Mouse (Mus musculus) heart, embryonic 16.5 days (tissue): ENCODE measurements around the gene Clec2e. TPM values are rescaled to one million over a fixed set of nuclear protein-coding genes. Genes with fewer than 3 reads are reported as not detected.

Source experiments
- ATAC-seq: fragments of 200-750 bp; cut with Nextera tagmentation; replicated peaks from 2 replicates; pipeline ENCODE4 v1.8.0; 2017; ENCODE audit warnings: moderate number of reproducible peaks; ENCODE audit not compliant: insufficient read depth, low FRiP score; ENCODE audit errors: extremely low read depth
- H3K27ac ChIP-seq: fragments of 300-500 bp; sonication (generic); 2 replicates; pipeline ENCODE4 v1.5.1; 2014; ENCODE audit warnings: mild to moderate bottlenecking, low read length, control low read depth, moderate library complexity
- H3K27me3 ChIP-seq: fragments of 300-500 bp; sonication (generic); 2 replicates; pipeline ENCODE4 v1.6.1; 2014; ENCODE audit warnings: low read length, mixed read lengths; ENCODE audit not compliant: control insufficient read depth, insufficient read depth
- H3K36me3 ChIP-seq: fragments of 300-500 bp; sonication (generic); 2 replicates; pipeline ENCODE4 v1.6.1; 2014; ENCODE audit not compliant: control insufficient read depth, insufficient read depth
- H3K4me1 ChIP-seq: fragments of 300-500 bp; sonication (generic); 2 replicates; pipeline ENCODE4 v1.6.1; 2014; ENCODE audit warnings: low read length, mixed read lengths; ENCODE audit not compliant: control insufficient read depth, insufficient read depth
- H3K4me2 ChIP-seq: fragments of 300-500 bp; sonication (generic); 2 replicates; pipeline ENCODE4 v1.6.1; 2014; ENCODE audit warnings: low read depth, mild to moderate bottlenecking, control low read depth, low read length
- H3K4me3 ChIP-seq: fragments of 300-500 bp; sonication (generic); 2 replicates; pipeline ENCODE4 v1.5.1; 2014; ENCODE audit warnings: mild to moderate bottlenecking, control low read depth, low read length
- H3K9ac ChIP-seq: fragments of 300-500 bp; sonication (generic); 2 replicates; pipeline ENCODE4 v1.6.1; 2014; ENCODE audit warnings: low read length, control low read depth
- H3K9me3 ChIP-seq: fragments of 300-500 bp; sonication (generic); replicated peaks from 2 replicates; pipeline ENCODE4 v1.6.1; 2016; ENCODE audit warnings: low read length; ENCODE audit not compliant: control insufficient read depth
- WGBS: fragments of 180-500 bp; shearing (Covaris S2); extraction: QIAGEN DNeasy Blood & Tissue Kit; methylation state at CpG from one replicate; pipeline ENCODE4 v1.1.7; 2014; 5-methylcytosine and 5-hydroxymethylcytosine counted together
- polyA plus RNA-seq: library from polyadenylated mRNA; unstranded; fragments of >200 nt; fragmentation: Nextera tagmentation; extraction: Ambion mirVana; gene quantifications from 2 replicates; pipeline ENCODE4 v1.2.1, GENCODE M21; 2015

Clec2e gene
- polyA plus RNA-seq, 1 experiment from 2014 or later: 0.24 TPM

GRCm38 (mm10) chr6:129085098-129085497, 15.6 kb downstream of the Clec2e start:
- Histone ChIP-seq H3K9ac (no peak overlapping the region), H3K4me1 (no peaks in the 10 kb centered on the region), H3K4me2 (no peak overlapping the region), H3K36me3 (no peaks in the 10 kb centered on the region), H3K4me3 (no peak overlapping the region), H3K9me3 (no peaks in the 10 kb centered on the region; the same call in 1 of the 2 replicates), H3K27ac (no peak overlapping the region), H3K27me3 (no peaks in the 10 kb centered on the region)
- ATAC-seq: no peak
- WGBS: 87% methylated on average over 6 of the region's 6 CpGs

DNA sequence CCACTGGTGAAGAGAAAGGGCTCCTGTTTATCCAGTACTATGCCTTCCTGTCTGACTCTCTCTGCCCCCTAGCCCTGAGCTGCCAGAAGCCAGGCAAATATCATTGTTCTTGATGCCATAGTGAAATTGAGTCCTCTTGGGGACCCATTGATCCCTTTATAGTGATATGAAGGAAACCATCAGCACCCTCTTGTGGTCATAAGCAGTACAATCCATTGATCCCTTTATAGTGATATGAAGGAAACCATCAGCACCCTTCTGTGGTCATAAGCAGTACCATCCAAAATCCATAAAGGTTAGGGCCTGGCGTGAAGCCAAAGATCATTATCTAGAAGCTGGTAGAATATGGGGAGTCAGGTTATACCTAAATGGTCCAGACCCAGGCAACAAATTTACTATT, 33.7 kb downstream of the Clec2e start:
- Histone ChIP-seq H3K9ac (no peak overlapping the region), H3K9me3 (0 out of 2 replicates have a peak, but pooled peaks cover 2% of the 10 kb centered on the region), H3K36me3 (no peaks in the 10 kb centered on the region), H3K4me1 (no peaks in the 10 kb centered on the region), H3K27me3 (no peaks in the 10 kb centered on the region), H3K4me2 (no peak overlapping the region), H3K4me3 (no peak overlapping the region), H3K27ac (no peak overlapping the region)
- 44% methylated on average over 1 of the region's 1 CpGs for WGBS
- 0 out of 2 replicates have a peak, but pooled peaks have one; percentile 23 for ATAC-seq

DNA sequence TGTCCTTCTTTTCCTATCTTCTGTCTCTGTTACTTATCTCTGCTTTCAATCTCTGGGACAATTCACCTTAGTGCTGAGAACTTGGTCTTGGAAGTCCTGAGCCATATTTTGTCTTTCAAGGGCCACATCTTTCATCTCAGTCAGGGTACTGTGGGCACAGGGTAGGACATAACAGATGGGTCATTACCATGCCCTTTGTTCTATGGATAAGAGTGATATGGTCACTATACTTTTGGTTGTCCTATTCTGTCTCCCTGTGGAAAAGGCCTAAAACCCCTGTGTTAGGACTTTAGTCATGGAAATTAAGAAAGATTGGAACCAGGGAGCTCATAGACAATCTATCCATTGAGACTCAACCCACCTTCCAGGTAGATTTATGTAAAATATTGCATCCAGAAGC, 34.2 kb downstream of the Clec2e start:
- Histone ChIP-seq H3K36me3 (no peaks in the 10 kb centered on the region), H3K9me3 (0 out of 2 replicates have a peak, but pooled peaks cover 2% of the 10 kb centered on the region), H3K4me2 (no peak overlapping the region), H3K27ac (no peak overlapping the region), H3K27me3 (no peaks in the 10 kb centered on the region), H3K9ac (no peak overlapping the region), H3K4me3 (no peak overlapping the region), H3K4me1 (no peaks in the 10 kb centered on the region)
- no peak for ATAC-seq

GRCm38 (mm10) chr6:129065857-129066256, 34.9 kb downstream of the Clec2e start:
- WGBS: 85% methylated on average over 3 of the region's 3 CpGs
- H3K4me2 ChIP-seq: no peak overlapping the region
- no peak for ATAC-seq
- no peak overlapping the region for H3K4me3 ChIP-seq
- H3K27me3 ChIP-seq: no peaks in the 10 kb centered on the region
- H3K4me1 ChIP-seq: no peaks in the 10 kb centered on the region
- H3K9me3 ChIP-seq: no peaks in the 10 kb centered on the region
- H3K27ac ChIP-seq: no peak overlapping the region
- no peak overlapping the region for H3K9ac ChIP-seq
- H3K36me3 ChIP-seq: no peaks in the 10 kb centered on the region

DNA sequence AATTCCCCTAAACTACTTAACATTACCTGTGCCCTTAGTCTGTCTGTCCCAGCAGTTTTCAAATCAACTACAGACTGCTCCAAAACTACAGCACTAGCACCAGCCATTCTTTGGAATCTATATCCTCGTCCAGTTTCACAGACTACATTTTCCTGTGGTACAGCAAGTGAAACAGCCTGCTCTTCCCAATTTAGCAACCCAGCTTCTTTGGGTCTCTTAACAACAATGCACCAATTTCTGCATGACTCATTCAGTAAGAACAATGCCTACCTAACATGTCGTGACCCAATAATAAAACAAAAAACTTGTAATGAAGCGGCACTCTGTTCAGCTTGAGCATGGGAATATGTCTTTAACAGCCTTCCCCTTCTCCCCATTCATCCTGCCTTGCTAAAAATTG, 35.3 kb downstream of the Clec2e start:
- ATAC-seq: no peak
- no peak overlapping the region for H3K9ac ChIP-seq
- no peak overlapping the region for H3K27ac ChIP-seq
- H3K4me2 ChIP-seq: no peak overlapping the region
- no peaks in the 10 kb centered on the region for H3K27me3 ChIP-seq
- no peak overlapping the region for H3K4me3 ChIP-seq
- 60% methylated on average over 3 of the region's 3 CpGs for WGBS
- H3K9me3 ChIP-seq: no peaks in the 10 kb centered on the region
- no peaks in the 10 kb centered on the region for H3K4me1 ChIP-seq
- no peaks in the 10 kb centered on the region for H3K36me3 ChIP-seq

DNA sequence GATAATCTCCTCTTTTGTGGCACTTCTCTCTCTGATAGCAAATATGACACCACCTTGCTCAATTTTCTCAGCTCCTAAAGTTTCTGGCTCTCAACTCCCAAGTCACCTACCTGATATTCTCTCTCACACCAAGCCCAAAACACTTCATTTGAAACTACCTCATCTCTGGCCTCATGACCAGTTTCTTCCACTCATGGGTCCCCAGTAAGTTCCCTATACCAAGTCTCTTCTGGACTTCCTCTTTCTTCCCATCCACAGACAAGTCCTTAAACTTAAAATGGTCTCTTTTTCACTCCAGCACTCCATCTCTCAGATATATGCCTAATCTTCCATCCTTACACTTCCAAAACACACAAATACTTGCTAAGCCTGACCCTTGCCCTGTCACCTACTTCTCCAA, 42.7 kb downstream of the Clec2e start:
- Histone ChIP-seq H3K27me3 (no peaks in the 10 kb centered on the region), H3K36me3 (no peaks in the 10 kb centered on the region), H3K4me3 (no peak overlapping the region), H3K27ac (no peak overlapping the region), H3K4me1 (no peaks in the 10 kb centered on the region), H3K9me3 (no peaks in the 10 kb centered on the region), H3K9ac (no peak overlapping the region), H3K4me2 (no peak overlapping the region)
- ATAC-seq: no peak

DNA sequence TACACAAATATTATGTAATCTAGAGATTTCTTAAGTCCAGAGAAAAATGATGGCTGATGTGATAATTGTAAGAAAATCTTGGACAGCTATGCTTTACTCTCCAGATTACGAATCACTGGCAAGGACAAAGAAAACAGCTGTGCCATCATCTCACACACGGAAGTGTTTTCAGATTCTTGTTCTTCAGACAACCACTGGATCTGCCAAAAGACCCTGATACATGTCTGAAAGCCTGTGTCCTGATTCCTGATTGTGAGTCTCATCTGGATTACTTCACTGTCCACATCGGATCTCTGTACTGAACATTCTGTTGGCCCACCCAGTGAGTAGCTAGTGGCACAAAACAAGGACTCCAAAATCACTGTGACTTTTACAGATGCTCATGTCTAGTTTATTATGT, 44.5 kb downstream of the Clec2e start:
- 77% methylated on average over 3 of the region's 3 CpGs for WGBS
- H3K4me1 ChIP-seq: no peaks in the 10 kb centered on the region
- no peak overlapping the region for H3K27ac ChIP-seq
- no peaks in the 10 kb centered on the region for H3K9me3 ChIP-seq
- no peaks in the 10 kb centered on the region for H3K27me3 ChIP-seq
- no peak overlapping the region for H3K4me2 ChIP-seq
- no peak overlapping the region for H3K9ac ChIP-seq
- no peaks in the 10 kb centered on the region for H3K36me3 ChIP-seq
- ATAC-seq: no peak
- no peak overlapping the region for H3K4me3 ChIP-seq

DNA sequence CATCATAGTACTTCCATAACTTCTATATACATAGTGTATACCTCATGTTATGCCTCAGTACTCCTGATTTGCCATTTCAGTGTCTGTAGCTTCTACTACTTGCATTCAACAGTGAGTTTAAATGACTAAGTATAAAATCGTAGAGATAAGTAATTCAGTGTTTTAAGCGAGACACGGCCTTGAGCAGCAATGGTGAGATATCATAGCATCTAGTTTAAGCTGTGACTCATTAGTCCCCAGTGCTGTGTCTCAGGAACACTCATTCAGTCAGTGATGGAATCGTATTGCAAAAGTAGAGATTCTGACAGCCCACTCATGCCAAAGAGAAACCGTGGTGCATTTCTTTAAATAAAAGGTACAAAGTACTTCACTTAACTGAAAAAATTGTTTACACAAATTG, 49.0 kb downstream of the Clec2e start:
- Histone ChIP-seq H3K4me1 (peaks cover 4% of the 10 kb centered on the region; the same call in 1 of the 2 replicates), H3K4me2 (no peak overlapping the region), H3K9ac (no peak overlapping the region), H3K36me3 (no peaks in the 10 kb centered on the region), H3K9me3 (no peaks in the 10 kb centered on the region), H3K27ac (no peak overlapping the region), H3K27me3 (no peaks in the 10 kb centered on the region), H3K4me3 (no peak overlapping the region)
- WGBS: 70% methylated on average over 5 of the region's 5 CpGs
- ATAC-seq: no peak

- no peak overlapping the region for H3K4me2 ChIP-seq
- no peak overlapping the region for H3K9ac ChIP-seq
- H3K27ac ChIP-seq: no peak overlapping the region
- H3K4me1 ChIP-seq: peaks cover 4% of the 10 kb centered on the region; the same call in 1 of the 2 replicates
- no peaks in the 10 kb centered on the region for H3K27me3 ChIP-seq
- H3K9me3 ChIP-seq: no peaks in the 10 kb centered on the region
- WGBS: 78% methylated on average over 3 of the region's 3 CpGs
- no peaks in the 10 kb centered on the region for H3K36me3 ChIP-seq
- H3K4me3 ChIP-seq: no peak overlapping the region
- no peak for ATAC-seq
These were observed 49.6 kb downstream of the Clec2e start for GRCm38 (mm10) chr6:129051086-129051485.
